Mouse (Mus musculus): Measurements from ENCODE around the gene Crim1.

Gene Crim1

DNA sequence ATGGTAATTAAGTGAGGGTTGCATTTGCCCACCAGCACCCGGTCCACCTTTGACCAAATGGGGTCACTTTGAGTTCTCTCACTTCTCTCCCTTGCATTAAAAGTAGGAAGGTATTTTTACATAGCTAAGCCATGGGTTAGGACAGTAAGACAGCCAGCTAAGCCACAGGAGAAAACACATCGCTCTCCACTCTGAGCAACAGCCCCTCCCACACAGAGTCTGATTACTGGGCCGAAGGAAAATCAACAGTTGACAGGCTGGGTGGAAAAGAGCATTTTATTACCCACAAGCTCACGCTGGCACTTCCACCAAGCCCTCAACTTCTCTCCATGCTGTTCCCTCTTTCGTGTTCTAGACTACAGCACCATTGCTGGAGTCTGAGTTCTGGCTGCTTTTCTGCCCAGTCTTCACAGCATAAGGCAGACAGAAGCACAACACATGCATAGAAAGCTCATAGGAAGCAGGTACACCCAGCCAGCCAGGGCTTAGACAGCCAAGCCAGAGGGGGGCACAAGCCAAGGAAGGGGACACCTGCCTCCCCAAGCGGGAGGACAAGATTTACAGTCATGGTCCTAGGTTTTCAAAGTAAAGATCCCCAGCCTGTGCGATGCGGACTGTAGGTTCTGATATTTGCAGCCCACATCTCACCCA, 179.2 kb downstream of the Crim1 start:
- DNase-seq (ENCODE audit: low read depth): no peak

- no peak for DNase-seq (ENCODE audit: low read depth)
These were observed 179.7 kb downstream of the Crim1 start for GRCm38 (mm10) chr17:78379730-78380245.

DNA sequence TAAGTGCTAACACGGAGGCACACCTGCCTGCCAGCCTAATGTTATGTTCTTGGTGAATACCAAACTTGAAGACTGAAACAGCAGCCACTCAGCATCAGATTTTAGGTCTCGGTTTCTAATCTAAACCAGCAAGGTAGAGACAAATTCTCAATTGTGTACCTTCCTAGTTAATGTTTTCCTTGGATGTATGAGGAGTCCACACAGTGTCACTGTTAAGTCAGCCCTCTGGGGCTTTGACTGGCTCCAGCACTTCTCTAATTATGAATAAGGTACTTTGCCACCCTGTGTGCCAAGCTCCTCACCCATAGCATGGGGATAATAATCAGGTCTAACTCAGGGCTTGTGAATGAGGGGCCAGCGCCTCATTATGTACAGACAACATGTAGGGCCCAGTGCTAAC, 182.3 kb downstream of the Crim1 start:
- no peak for DNase-seq (ENCODE audit: low read depth)

DNA sequence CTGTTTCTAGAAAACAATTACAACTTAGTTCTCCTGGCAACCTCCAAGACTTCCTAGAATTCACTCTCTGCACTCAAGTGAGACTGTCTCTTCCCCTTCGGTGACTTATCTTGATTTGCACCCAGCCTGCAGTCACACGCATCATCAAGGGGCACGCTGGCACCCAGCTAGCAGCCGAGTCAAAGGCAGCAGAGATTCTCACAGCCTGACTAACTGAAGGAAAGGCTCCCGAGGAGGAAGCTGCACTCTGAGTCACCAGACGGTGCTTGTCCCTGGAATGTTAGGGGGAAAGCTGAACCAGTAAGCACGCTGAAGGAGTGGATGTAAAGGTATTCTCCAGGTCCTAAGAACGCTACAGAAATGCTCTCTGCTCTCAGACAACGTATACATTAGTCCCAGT, 187.6 kb downstream of the Crim1 start:
- DNase-seq (ENCODE audit: low read depth): no peak

- no peak for DNase-seq (ENCODE audit: low read depth)
These were observed 188.2 kb downstream of the Crim1 start for GRCm38 (mm10) chr17:78388101-78388847.

DNA sequence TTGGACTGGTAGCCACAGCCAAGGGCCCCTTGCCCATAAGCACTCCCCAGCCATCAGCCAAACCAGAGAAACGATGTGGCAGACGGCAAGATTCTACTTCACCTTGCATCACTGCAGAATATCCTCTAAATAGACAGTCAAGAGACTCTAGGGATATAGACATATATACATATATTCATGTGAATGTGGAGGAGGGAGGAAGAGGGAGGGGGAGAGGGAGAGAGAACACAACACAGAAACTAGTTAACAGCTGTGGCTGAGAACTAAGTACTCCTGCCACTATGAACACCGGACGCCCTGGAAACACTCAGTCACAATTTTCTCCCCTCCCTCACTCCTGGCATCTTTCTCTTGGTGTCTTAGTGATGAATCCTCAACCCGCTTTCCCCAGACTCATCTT, 189.5 kb downstream of the Crim1 start:
- DNase-seq (ENCODE audit: low read depth): no peak

- no peak for DNase-seq (ENCODE audit: low read depth)
These were observed 192.5 kb downstream of the Crim1 start for GRCm38 (mm10) chr17:78392401-78393087.

DNA sequence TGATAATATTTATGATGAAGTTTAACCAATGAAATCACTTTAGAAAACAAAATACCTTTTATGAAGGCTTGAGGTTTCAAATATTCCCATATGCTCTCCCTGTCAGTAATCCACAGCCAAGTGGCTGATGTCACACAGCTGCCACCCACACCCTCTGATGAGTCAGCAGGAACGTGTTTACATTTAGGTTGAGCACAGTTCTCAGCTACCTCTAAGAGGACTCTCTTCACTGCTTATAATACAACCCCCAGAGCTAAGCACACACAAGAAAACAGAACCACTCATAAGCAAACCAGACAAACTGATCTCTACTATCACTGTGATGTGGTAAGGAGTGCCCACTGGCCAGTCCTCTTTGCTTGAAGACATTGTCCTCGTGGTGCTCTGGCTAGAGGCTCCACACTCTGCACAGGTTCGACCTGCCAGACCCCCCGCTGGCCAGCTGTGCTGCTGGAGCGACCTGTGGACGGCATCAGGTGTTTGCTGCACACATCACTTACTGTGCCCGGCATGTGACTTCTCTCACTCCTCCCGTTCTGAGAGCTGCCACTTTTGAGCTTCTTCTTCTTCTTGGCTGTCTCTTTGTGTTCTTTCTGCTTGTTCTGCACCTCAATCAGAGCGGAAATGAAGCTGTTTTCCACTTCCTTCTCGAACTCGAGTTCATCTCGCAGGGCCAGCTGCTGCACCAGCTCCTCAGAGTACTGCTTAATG, 200.2 kb downstream of the Crim1 start:
- peak; percentile 54 for DNase-seq (ENCODE audit: low read depth)

GRCm38 (mm10) chr17:78401311-78401710, 201.3 kb downstream of the Crim1 start:
- DNase-seq (ENCODE audit: low read depth): no peak

- DNase-seq (ENCODE audit: low read depth): no peak
These were observed 201.7 kb downstream of the Crim1 start for GRCm38 (mm10) chr17:78401713-78402112.

GRCm38 (mm10) chr17:78402174-78402573, 202.1 kb downstream of the Crim1 start:
- DNase-seq (ENCODE audit: low read depth): no peak

DNA sequence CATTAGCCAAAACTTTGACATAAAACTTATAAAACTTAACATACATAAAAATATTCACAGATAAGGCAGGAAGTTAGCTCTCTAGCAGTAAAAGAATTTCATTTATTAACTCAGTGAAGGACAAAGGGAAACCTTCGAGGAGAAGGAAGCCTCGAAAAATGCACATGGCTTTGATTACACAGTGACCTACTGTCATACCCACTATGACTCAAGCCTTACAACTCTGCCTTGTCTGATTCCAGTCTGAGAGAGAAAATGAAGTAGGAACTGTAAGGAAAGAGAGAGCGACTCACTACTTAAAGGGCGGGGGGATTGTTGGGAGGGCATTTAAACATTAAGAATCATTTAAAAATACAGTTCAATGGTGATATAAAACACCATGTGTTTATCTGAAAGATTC, 203.2 kb downstream of the Crim1 start:
- no peak for DNase-seq (ENCODE audit: low read depth)

- DNase-seq (ENCODE audit: low read depth): no peak
These were observed 203.8 kb downstream of the Crim1 start for GRCm38 (mm10) chr17:78403804-78404203.

- DNase-seq (ENCODE audit: low read depth): no peak
These were observed 205.3 kb downstream of the Crim1 start for GRCm38 (mm10) chr17:78405336-78405735.

GRCm38 (mm10) chr17:78406854-78407253, 206.8 kb downstream of the Crim1 start:
- no peak for DNase-seq (ENCODE audit: low read depth)

DNA sequence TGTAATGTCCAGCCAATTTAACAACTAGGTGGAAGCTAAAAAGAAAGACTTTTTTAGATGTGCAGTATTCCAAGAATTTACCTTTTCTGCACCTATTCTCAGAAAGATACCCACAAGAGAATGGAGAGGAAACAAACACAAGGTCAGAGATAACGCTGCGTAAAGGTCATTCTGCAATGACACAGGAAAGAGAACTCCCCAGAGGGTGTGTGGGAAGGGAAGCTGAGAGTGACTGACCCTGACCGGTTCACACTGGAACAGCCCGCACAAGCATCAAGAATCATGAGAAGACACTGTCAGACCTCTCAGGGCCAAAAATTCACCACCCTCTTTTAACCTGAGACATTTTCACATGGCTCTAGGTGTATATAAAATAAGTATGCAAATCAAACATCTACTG, 207.5 kb downstream of the Crim1 start:
- no peak for DNase-seq (ENCODE audit: low read depth)

GRCm38 (mm10) chr17:78408386-78408785, 208.3 kb downstream of the Crim1 start:
- DNase-seq (ENCODE audit: low read depth): no peak

DNA sequence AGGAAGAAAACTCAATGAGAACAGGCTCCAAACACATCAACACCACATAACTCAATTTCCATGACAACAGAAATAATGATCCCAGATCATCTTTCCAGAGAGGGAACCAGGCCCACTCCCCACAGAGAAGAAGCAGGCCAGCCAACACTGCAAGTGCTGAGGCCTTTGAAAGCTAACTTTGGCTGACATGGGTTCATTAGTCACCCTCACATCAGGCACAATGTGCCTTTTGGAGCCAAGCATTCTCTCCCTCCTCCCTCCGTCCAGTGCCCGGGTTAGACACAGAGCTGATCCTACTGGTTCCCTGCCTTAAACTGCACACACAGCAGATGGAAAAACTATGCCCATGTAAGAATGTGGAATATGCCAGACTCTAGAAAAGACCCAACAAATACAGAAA, 209.9 kb downstream of the Crim1 start:
- DNase-seq (ENCODE audit: low read depth): no peak

DNA sequence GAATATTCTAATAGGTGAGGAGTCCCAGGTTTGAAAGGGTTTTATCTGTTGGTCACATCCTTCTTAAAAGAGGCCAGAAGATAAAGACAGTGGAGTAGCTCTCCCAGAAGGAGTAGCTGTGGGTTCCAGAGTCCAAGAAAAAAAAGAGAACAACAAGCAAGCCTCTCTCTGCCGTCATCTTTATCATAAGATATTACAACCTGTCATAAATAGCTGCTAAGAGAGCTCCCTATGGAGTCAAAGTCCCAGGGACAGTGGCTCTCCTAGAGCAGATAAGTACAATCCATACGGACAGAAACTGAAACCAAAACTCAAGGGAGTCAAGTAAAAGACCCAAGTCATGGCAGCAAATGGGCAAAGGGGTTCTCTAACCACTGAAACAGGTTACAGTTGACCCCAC, 215.2 kb downstream of the Crim1 start:
- DNase-seq (ENCODE audit: low read depth): peak; percentile 25

- DNase-seq (ENCODE audit: low read depth): peak; percentile 91
These were observed 217.6 kb downstream of the Crim1 start, which contains the start of gene Fez2 for GRCm38 (mm10) chr17:78417381-78418281. Fez2 (minus strand) TSS chr17:78418152.

DNA sequence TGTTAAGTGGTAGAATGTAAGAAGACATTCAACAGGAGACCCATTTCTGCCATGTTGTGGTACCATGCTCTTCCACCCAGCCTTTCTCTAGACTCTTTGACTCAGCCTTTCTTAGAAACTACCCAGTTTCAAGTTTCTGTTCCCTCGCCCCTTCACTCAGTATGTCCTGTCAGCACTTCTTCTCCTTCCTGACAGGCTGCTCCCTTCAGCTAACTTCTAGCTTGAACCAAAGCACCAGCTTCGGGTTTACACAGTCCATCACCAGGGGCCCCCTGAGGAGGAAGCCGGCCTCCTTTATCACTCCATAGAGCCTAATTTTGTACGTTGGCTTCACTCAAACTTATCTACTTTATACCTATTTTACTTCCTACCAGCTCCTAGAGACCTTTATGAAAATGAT, 219.2 kb downstream of the Crim1 start:
- no peak for DNase-seq (ENCODE audit: low read depth)

Data from induced T-regulatory cell, adult 2 months (primary cell).